Mouse (Mus musculus) intestine, embryonic 14.5 days (tissue): Measurements from ENCODE around the gene Zfp746. TPM values are rescaled to one million over a fixed set of nuclear protein-coding genes. Genes with fewer than 3 reads are reported as not detected.
"Not testable (repeated sequence)": the region's sequence is repeated elsewhere in the genome, so short reads cannot be mapped to it uniquely, and the experiment has no call there.

ENCODE experiments used
- ATAC-seq: fragments of 200-750 bp; cut with Nextera tagmentation; replicated peaks from 2 replicates; pipeline ENCODE4 v1.8.0; 2017; ENCODE audit warnings: low read depth, moderate number of reproducible peaks, moderate TSS enrichment, moderate library complexity; ENCODE audit not compliant: low FRiP score, low TSS enrichment
- DNase-seq: peaks from one replicate; pipeline ENCODE4 v3.0.0-alpha.2; 2018; ENCODE audit warnings: low spot score
- H3K27ac ChIP-seq: fragments of 300-500 bp; sonication (generic); 2 replicates; pipeline ENCODE4 v1.5.1; 2014; ENCODE audit warnings: low read depth, mild to moderate bottlenecking, control low read depth
- H3K27me3 ChIP-seq: fragments of 300-500 bp; sonication (generic); replicated peaks from 2 replicates; pipeline ENCODE4 v1.6.1; 2014; ENCODE audit warnings: low read length, control low read depth; ENCODE audit not compliant: control insufficient read depth, insufficient read depth
- H3K36me3 ChIP-seq: fragments of 300-500 bp; sonication (generic); 2 replicates; pipeline ENCODE4 v1.6.1; 2014; ENCODE audit warnings: low read length, control low read depth; ENCODE audit not compliant: control insufficient read depth, insufficient read depth
- H3K4me1 ChIP-seq: fragments of 300-500 bp; sonication (generic); replicated peaks from 2 replicates; pipeline ENCODE4 v1.6.1; 2014; ENCODE audit warnings: low read length, control low read depth, mixed read lengths; ENCODE audit not compliant: control insufficient read depth, insufficient read depth
- H3K4me2 ChIP-seq: fragments of 300-500 bp; sonication (generic); 2 replicates; pipeline ENCODE4 v1.6.1; 2014; ENCODE audit warnings: low read length
- H3K4me3 ChIP-seq: fragments of 300-500 bp; sonication (generic); 2 replicates; pipeline ENCODE4 v1.5.1; 2014; ENCODE audit warnings: low read depth, low read length, control low read depth, mixed read lengths
- H3K9ac ChIP-seq: fragments of 300-500 bp; sonication (generic); 2 replicates; pipeline ENCODE4 v1.6.1; 2014; ENCODE audit warnings: mild to moderate bottlenecking, low read length
- H3K9me3 ChIP-seq: fragments of 300-500 bp; sonication (generic); 2 replicates; pipeline ENCODE4 v1.6.1; 2016; ENCODE audit warnings: low read length, control low read depth; ENCODE audit not compliant: control insufficient read depth
- WGBS: fragments of 180-500 bp; shearing (Covaris S2); extraction: QIAGEN DNeasy Blood & Tissue Kit; methylation state at CpG from one replicate; pipeline ENCODE4 v1.1.7; 2014; 5-methylcytosine and 5-hydroxymethylcytosine counted together
- polyA plus RNA-seq: library from polyadenylated mRNA; unstranded; fragments of >200 nt; fragmentation: Nextera tagmentation; extraction: Ambion mirVana; gene quantifications from 2 replicates; pipeline ENCODE4 v1.2.1, GENCODE M21; 2014

The Zfp746 gene
- 21.1 and 22.4 TPM in 2 replicates for polyA plus RNA-seq

DNA sequence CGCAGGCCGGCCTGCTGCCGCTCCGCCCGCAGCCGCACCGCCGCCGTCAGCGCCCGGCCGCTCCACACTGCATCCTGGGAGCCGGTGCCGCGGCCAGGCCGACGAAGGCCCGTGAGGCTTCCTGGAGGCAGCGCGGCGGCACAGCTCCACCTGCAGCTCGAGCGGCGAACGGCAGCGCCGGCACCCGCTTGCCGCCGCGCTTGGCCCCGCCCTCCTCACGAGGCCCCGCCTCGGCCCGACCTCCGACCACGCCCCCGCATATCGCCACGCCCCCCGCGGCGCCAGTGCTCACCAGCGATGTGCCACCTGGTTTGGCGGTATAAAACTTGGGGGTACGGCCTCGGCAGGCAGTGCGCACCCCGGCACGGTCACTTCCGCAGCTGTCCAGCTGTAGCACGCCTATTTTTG is at the start of gene Zfp746:
Zfp746 (minus strand) TSS at position 123 of the 408 bp plus-strand sequence.
- Histone ChIP-seq H3K9ac (peak within 1 kb of the TSS; percentile 97), H3K4me1 (peaks cover 9% of the 10 kb centered on the region), H3K27ac (peak within 1 kb of the TSS; percentile 91), H3K27me3 (no peaks in the 10 kb centered on the region), H3K36me3 (peaks cover 23% of the 10 kb centered on the region), H3K9me3 (no peaks in the 10 kb centered on the region), H3K4me2 (peak within 1 kb of the TSS; percentile 77), H3K4me3 (peak within 1 kb of the TSS; percentile 76)
- peak; percentile 97 for DNase-seq
- WGBS = under 1% methylated on average over 50 of the region's 53 CpGs
- peak; percentile 92 for ATAC-seq

DNA sequence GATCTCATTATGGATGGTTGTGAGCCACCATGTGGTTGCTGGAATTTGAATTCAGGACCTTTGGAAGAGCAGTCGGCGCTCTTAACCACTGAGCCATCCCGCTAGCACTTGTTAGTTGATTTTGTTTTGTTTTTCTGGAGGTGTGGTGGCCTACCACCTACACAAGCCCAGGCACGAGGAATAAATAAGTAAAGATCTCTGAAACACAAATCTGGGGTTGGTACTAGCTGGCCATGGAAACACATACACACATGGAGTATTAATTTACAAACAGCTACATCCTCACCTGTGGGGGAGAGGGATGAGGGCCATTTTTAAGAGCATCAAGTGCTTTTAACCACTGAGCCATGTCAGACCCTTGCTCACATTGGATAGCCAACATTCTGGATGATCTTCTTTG is 34.7 kb upstream of the Zfp746 start:
- H3K27me3 ChIP-seq, H3K27ac ChIP-seq, H3K9ac ChIP-seq, H3K4me3 ChIP-seq, H3K4me1 ChIP-seq, H3K9me3 ChIP-seq, H3K36me3 ChIP-seq, H3K4me2 ChIP-seq: not testable (repeated sequence)
- DNase-seq = peak; percentile 84
- ATAC-seq = peak; percentile 88
- WGBS = 70% methylated on average over 4 of the region's 4 CpGs

DNA sequence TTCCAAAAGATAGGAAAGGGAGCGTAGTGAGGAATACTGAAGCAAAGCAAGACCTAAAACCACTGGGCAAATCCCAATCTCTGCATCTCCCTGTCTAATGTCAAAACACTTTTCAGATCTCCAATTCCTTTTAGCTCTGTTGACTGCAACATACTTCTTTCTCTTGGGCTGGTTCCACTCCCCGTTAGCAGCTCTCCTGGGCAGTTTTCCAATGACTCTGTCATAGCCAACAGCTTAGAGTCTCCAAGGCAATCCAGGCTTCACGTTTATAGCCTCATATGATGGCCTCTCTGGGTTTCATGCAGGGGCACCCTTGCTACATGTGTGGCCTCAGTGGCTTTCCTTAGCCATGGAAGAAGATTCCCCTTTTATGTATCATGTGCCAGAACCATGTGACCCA is 29.6 kb upstream of the Zfp746 start:
- DNase-seq (no peak), ATAC-seq (no peak)
- Histone ChIP-seq H3K27me3 (no peaks in the 10 kb centered on the region), H3K4me2 (no peak overlapping the region), H3K4me1 (no peaks in the 10 kb centered on the region), H3K9me3 (no peaks in the 10 kb centered on the region), H3K36me3 (no peaks in the 10 kb centered on the region), H3K9ac (no peak overlapping the region), H3K4me3 (no peak overlapping the region), H3K27ac (no peak overlapping the region)
- 75% methylated on average over 3 of the region's 3 CpGs for WGBS

DNA sequence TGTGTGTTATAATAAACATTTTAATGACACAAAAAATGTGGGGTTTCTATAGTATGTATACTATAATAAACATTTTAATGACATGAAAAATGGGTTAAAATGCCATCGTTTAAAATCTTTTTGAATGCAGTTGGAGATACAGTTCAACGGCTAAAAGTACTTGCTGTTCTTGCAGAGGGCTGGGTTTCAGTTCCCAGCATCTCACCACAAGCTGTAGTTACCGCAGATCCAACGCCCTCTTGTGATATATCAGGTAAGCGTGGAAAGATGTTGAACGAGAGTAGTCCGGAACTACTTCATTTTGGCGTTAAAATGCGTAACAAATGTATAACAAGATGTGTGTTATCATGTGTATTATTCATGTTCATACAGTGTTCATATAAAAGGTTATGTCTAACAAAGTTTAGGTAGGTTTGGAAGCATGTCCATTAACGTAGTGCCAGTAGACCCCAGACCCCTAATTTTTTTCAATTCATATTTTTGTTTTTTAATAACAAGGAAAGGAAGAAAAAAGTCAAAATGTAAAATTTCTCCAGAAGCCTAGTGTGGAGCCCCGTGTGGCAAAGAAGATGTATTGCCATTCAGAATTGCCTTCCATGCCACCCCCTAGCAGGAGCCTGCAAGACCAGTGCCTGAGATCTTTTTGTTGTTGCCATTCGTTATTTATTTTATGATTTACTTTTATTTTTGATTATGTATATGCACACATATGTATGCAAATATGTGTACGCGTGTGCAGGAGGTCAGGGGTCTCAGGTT is 743 bp upstream of the Zfp746 start:
- Histone ChIP-seq H3K4me3 (peak overlapping the region; percentile 76), H3K4me2 (peak overlapping the region; percentile 77), H3K4me1 (peaks cover 9% of the 10 kb centered on the region), H3K9ac (no peak overlapping the region), H3K36me3 (peaks cover 17% of the 10 kb centered on the region), H3K9me3 (no peaks in the 10 kb centered on the region), H3K27me3 (no peaks in the 10 kb centered on the region), H3K27ac (no peak overlapping the region)
- 41% methylated on average over 14 of the region's 14 CpGs for WGBS
- DNase-seq (no peak), ATAC-seq (no peak)

DNA sequence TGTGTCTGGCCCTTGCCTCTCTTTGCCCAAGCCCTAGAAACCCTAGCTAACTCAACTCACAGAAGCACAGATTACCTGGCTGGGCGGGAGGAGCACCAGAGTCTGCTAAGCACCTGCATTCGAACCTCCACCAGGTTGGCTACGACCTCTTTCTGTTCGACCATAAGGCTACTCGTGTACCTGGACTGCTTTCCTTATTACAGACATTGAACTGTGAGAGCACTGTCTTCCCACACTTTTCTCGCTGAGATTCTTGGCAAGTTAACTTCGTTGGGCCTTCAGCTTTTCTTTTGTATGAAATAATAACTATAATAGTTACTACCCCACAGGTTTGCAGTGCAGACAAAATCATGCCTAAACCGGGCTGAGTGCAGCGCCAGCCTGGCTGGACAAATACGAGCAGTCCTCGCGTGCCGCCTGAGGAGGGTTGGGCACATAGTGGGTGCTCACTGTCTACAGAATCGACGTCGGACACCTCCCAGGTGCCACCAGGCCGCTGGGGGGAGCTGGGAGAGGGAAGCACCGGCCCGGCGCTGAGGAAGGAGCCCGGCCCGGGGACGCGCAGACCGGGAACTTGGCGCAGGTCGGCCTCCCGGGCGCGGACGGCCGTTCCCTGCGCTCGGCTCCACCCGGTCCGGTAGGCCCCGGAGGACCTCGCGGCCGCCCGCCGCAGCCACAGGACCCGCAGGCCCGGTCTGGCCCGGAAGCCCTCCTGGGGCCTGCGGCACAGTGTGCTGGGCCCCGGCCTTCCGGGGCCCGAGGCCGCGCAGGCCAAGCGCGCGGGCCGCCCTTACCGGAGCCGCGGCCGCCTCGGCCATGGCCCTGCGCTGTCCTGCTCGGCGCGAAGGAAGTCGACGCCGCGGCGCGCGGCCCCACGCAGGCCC is 630 bp downstream of the Zfp746 start:
- H3K9me3 ChIP-seq = no peaks in the 10 kb centered on the region
- peaks cover 30% of the 10 kb centered on the region for H3K36me3 ChIP-seq
- H3K4me2 ChIP-seq = peak overlapping the region; percentile 77
- no peaks in the 10 kb centered on the region for H3K27me3 ChIP-seq
- peaks cover 9% of the 10 kb centered on the region for H3K4me1 ChIP-seq
- ATAC-seq = peak; percentile 86
- H3K9ac ChIP-seq = peak overlapping the region; percentile 97
- peak; percentile 85 for DNase-seq
- peak overlapping the region; percentile 91 for H3K27ac ChIP-seq
- 3% methylated on average over 57 of the region's 72 CpGs for WGBS
- peak overlapping the region; percentile 76 for H3K4me3 ChIP-seq

DNA sequence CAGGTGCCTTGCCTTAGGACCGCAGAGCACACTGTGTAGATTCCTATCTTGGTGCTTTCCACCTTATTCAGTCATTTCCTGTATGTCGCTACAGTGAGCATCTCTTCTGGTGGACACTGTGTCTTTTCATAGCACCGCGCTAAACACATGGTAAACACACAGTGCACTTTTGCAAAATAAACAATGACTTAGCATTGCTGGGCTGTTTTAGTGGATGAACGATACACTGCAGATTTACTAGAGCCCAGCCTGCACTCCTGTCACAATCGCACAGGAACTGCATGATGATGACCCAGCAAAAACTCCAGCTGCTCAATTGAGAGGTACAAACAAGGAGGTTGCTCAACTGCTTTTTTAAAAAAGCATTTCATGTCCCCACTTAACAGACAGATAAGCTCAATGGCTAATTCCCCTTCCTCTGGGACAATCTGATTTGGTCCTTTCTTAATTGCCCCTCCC is 2.6 kb downstream of the Zfp746 start:
- H3K9me3 ChIP-seq = no peaks in the 10 kb centered on the region
- no peak overlapping the region for H3K27ac ChIP-seq
- WGBS = 89% methylated on average over 6 of the region's 6 CpGs
- no peak overlapping the region for H3K4me3 ChIP-seq
- no peak overlapping the region for H3K4me2 ChIP-seq
- no peak for ATAC-seq
- peaks cover 9% of the 10 kb centered on the region for H3K4me1 ChIP-seq
- no peaks in the 10 kb centered on the region for H3K27me3 ChIP-seq
- peaks cover 48% of the 10 kb centered on the region for H3K36me3 ChIP-seq
- no peak overlapping the region for H3K9ac ChIP-seq
- DNase-seq = no peak

DNA sequence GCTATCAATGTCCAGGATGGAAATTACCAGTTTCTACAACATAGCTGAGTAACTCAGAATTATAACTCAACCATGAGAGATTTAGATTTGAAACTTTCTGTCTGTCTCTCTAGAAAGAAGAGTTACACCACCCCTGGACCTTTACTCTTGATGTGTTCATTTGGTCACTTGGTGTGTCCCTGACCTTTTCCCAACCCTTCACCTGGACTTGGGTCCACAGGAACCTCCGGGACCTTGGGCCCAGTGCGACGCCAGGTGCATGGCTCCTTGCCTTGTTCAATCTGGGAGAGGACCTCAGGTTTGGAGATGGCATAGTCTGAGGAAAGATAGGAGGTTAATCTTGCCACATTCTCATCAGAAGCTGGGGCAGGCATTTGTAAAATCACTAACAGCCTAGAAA is 4.4 kb downstream of the Zfp746 start:
- 97% methylated on average over 3 of the region's 3 CpGs for WGBS
- peaks cover 9% of the 10 kb centered on the region for H3K4me1 ChIP-seq
- peaks cover 65% of the 10 kb centered on the region for H3K36me3 ChIP-seq
- H3K9ac ChIP-seq = no peak overlapping the region
- H3K9me3 ChIP-seq = no peaks in the 10 kb centered on the region
- no peak overlapping the region for H3K27ac ChIP-seq
- DNase-seq (no peak), ATAC-seq (no peak)
- no peak overlapping the region for H3K4me3 ChIP-seq
- no peaks in the 10 kb centered on the region for H3K27me3 ChIP-seq
- H3K4me2 ChIP-seq = no peak overlapping the region

DNA sequence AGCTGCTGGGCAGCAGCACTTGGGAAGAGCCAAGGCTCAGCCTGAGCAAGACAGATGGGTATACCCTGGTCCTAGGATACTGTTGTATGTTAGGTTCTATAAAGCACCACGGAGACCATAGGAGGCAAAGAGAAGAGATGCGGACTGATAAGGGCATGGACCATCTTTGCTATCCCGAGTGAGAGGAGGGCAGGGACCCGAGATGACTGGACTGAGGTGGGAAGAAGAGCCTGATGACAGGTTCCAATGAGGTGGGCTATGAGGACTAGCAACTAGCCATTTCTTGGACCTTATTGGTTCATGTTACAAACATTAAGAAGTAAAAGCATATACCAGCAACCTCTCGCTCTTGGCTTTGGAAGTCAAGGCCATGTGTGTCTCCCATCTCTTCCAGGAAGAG is 5.4 kb downstream of the Zfp746 start:
- Histone ChIP-seq H3K36me3 (peaks cover 74% of the 10 kb centered on the region), H3K4me1 (peaks cover 9% of the 10 kb centered on the region), H3K9me3 (no peaks in the 10 kb centered on the region), H3K4me2 (no peak overlapping the region), H3K9ac (no peak overlapping the region), H3K27me3 (no peaks in the 10 kb centered on the region), H3K4me3 (no peak overlapping the region), H3K27ac (no peak overlapping the region)
- ATAC-seq (no peak), DNase-seq (no peak)
- WGBS = 95% methylated on average over 5 of the region's 5 CpGs
